Mouse (Mus musculus) MN1 (cell line): ENCODE data around the gene Mylip.

ENCODE experiments used
- DNase-seq: peaks from one replicate; pipeline ENCODE4 v3.0.0-alpha.2; 2016; ENCODE audit warnings: low spot score

Gene Mylip

DNA sequence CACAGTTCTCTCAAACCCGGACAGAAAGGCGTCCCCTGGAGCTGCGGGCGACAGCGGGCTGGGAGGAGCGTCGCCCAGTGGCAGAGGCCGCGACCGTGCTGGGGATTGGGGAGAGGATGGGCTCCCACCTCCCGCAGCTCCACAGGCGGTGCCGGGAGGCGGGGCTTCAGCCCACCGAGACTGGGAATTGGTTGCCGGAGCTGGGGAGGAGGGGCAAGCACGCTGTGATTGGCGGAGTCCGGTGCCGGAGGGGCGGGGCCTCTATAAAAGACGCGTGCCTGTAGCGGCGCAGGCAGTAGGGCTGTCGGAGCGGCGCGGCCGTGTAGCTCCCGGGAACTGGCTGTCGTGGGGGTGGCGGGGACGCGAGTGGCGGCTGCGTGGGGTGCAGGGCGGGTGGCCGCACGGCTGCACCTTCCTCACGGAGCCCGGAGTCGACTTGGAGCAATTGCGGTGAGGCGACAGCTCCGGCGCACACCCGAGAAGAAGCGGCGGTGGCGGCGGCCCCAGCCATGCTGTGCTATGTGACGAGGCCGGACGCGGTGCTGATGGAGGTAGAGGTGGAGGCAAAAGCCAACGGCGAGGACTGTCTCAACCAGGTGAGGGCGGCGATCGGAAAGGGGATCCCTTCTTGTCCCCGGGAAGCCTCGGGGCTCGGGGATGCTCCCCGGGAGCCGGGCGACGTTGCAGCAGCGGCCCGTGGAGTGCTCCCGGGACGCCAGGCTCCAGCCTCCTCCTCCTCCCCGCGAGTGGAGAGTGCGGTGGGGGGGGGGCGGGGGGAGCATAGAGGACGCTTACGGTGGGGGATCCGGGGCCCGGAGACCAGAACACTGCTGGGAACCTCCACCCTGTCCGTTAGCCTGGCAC lies at the start of gene Mylip:
Gene Mylip (plus strand): TSS at position 295 of the 864 bp plus-strand sequence.
- peak; percentile 96 for DNase-seq

- DNase-seq, result no peak
These were observed 47.6 kb upstream of the Mylip start for GRCm38 (mm10) chr13:45341991-45342390.

GRCm38 (mm10) chr13:45343541-45343940 lies 46.0 kb upstream of the Mylip start:
- DNase-seq, result peak; percentile 33

- DNase-seq, result peak; percentile 56
These were observed 45.6 kb upstream of the Mylip start for GRCm38 (mm10) chr13:45343966-45344365.

DNA sequence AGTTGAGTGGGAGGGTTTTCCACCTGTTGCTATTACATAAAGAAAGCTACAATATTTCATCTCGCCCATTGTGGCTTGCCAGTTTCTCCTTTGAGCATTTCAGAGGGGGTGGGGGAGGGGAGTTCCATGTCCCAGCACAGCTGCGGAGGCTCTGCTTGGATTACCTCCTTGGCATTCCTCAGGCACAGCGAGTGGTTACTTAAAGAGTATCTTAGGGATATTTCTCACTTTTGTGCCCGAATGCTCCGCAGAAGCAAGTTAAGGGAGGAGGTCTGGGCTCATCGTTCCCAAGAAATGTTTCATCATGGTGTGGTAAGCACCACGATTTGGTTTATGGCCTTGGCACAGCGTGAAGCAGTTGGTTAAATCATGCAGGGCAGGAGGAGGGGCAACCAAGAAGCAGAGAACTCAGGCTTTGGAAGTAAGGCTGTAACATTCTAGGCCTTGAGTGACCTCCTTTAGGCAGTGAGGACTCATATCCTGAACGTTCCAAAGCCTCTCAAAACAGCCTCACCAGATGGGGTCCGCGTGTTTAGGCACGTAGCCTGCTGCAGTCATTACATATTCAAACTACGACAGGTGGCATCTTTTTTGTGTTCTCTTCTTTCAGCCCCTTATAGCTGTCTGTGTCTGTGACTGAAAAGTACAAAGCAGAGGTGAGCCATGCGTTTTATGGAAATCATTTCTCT lies 43.9 kb upstream of the Mylip start:
- no peak for DNase-seq

GRCm38 (mm10) chr13:45351483-45351882 lies 38.1 kb upstream of the Mylip start:
- DNase-seq, result no peak

- no peak for DNase-seq
These were observed 34.7 kb upstream of the Mylip start for GRCm38 (mm10) chr13:45354824-45355223.

- no peak for DNase-seq
These were observed 31.3 kb upstream of the Mylip start for GRCm38 (mm10) chr13:45358208-45358607.

GRCm38 (mm10) chr13:45358676-45359323 lies 30.7 kb upstream of the Mylip start:
- no peak for DNase-seq

- DNase-seq, result no peak
These were observed 23.8 kb upstream of the Mylip start for GRCm38 (mm10) chr13:45365788-45366187.

GRCm38 (mm10) chr13:45371673-45372072 lies 17.9 kb upstream of the Mylip start:
- no peak for DNase-seq

- no peak for DNase-seq
These were observed 17.1 kb upstream of the Mylip start for GRCm38 (mm10) chr13:45372456-45372855.

- DNase-seq, result no peak
These were observed 14.7 kb upstream of the Mylip start for GRCm38 (mm10) chr13:45374846-45375245.

DNA sequence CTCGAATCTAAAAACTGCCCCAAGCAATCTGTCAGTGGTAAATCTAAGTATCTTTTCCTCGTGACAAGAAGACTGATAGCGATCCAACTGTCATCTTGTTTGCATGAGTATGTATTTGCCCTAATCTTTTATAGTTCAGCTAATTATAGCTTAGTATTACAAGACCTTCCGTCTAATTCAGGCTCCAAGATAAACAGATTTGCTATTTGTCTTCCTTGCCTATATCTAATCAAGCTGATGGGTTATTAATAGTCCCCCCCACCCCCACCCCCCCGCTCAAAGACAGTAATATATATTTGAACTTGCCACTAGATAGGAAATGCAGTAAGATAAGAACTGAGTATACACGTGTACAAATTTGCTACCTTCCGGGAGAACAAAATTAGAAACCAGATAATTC lies 7.3 kb upstream of the Mylip start:
- DNase-seq, result no peak

DNA sequence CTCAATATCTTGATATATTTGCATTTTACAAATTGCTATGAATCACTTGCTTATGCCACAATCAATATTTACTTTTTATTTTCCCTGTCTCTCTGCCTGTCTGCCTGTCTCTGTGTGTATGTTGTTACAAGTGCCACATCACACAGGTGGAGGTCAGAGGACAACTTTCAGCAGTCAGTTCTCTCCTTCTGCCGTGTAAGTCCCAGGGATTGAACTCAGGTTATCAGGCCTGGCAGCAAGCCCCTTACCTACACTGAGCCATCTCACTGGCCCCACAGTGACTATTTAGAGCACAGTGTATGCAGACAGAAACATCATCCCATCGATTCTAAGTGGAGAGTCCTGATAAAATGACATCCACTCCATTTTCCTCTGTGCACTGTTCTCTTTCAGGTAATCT lies 4.9 kb upstream of the Mylip start:
- no peak for DNase-seq

DNA sequence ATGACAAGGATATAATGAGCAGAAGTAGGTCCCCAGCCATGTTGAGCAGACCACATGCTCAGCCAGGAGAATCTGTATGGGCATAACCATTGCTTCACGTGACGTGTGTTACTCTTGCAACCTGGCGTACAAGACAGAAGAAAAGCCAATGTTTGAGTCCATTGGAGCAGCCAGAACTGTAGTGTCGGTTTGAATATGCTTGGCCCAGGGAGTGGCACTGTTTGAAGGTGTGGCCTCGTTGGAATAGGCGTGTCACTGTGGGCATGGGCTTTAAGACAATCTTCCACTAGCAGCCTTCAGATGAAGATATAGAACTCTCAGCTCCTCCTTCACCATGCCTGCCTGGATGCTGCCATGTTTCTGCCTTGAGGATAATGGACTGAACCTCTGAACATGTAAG lies 4.0 kb upstream of the Mylip start:
- no peak for DNase-seq

DNA sequence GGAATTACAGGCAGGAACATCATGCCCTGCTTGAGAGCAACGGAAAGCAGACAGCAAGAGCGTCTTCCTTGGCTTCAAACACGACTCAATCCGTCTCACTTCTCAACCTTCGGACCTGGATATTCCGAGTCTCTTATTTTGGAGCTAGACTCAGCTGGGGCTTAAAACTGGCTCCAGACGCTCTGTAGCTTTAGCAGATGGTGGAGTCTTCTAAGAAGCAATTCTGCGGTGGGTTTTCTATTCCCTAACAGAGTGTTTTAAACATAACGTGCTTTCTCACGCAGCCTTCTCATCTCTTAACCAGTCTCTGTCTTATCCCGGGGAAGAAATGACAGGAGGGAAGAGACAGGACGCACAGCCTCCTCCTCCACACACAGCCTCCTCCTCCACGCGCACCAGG lies 3.3 kb upstream of the Mylip start:
- DNase-seq, result no peak

DNA sequence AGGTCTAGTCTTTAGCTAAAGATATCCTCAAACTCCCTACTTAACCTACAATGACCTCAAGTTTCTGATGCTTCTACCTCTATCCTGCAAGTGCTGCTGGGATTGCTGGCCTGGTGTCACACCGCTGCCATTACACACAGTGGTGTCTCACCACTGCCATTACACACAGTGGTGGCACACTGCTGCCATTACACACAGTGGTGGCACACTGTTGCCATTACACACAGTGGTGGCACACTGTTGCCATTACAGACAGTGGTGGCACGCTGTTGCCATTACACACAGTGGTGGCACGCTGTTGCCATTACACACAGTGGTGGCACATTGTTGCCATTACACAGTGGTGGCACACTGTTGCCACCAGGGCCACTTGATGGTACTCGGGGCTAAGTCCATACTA lies 2.3 kb upstream of the Mylip start:
- no peak for DNase-seq

GRCm38 (mm10) chr13:45388254-45388805 lies 1.2 kb upstream of the Mylip start:
- DNase-seq, result no peak

GRCm38 (mm10) chr13:45388889-45389288 lies 653 bp upstream of the Mylip start:
- DNase-seq, result no peak

- DNase-seq, result peak; percentile 53
These were observed 895 bp downstream of the Mylip start for GRCm38 (mm10) chr13:45390312-45390961.
